Mouse (Mus musculus): ENCODE measurements around the gene Plxna4. TPM values are rescaled to one million over a fixed set of nuclear protein-coding genes. Genes with fewer than 3 reads are reported as not detected.
A peak's percentile ranks its signal among the peaks of the same experiment; 100 is the strongest.

Gene Plxna4
- polyA plus RNA-seq, 1 experiment from 2014 or later = 2.5 TPM

GRCm38 (mm10) chr6:32586821-32587135 is 1.2 kb downstream of the Plxna4 start:
- H3K27me3 ChIP-seq (replicated peaks; ENCODE audit: insufficient read depth, low read length) = peaks cover 15% of the 10 kb centered on the region
- DNase-seq (ENCODE audit: low spot score) = no peak
- peak overlapping the region; percentile 63 for H3K9ac ChIP-seq (replicated peaks; ENCODE audit: low read depth)
- H3K4me2 ChIP-seq (replicated peaks; ENCODE audit: low read depth, low read length) = peak overlapping the region; percentile 98
- peaks cover 3% of the 10 kb centered on the region; the same call in 1 of the 2 replicates for H3K4me1 ChIP-seq (ENCODE audit: insufficient read depth, low read depth, low read length)
- no peak overlapping the region for H3K27ac ChIP-seq (ENCODE audit: low read length)
- TF ChIP-seq CTCF (IDR thresholded peaks at IDR 0.05) = no peak
- no peak for TF ChIP-seq EP300 (IDR thresholded peaks at IDR 0.05)
- H3K4me3 ChIP-seq (ENCODE audit: low read depth, low read length) = peak overlapping the region; percentile 62
- H3K9me3 ChIP-seq (ENCODE audit: low read length) = no peaks in the 10 kb centered on the region
- ATAC-seq = no peak
- WGBS = 3% methylated on average over 13 of the region's 13 CpGs
- H3K36me3 ChIP-seq (ENCODE audit: insufficient read depth, low read length) = no peaks in the 10 kb centered on the region

GRCm38 (mm10) chr6:32586390-32586789 is 1.6 kb downstream of the Plxna4 start:
- no peak overlapping the region for H3K27ac ChIP-seq (ENCODE audit: low read length)
- peak overlapping the region; percentile 63; the same call in 1 of the 2 replicates for H3K9ac ChIP-seq (replicated peaks; ENCODE audit: low read depth)
- peak overlapping the region; percentile 98 for H3K4me2 ChIP-seq (replicated peaks; ENCODE audit: low read depth, low read length)
- peak; percentile 39 for TF ChIP-seq CTCF (IDR thresholded peaks at IDR 0.05)
- no peak for TF ChIP-seq EP300 (IDR thresholded peaks at IDR 0.05)
- 1% methylated on average over 13 of the region's 13 CpGs for WGBS
- peaks cover 3% of the 10 kb centered on the region; the same call in 1 of the 2 replicates for H3K4me1 ChIP-seq (ENCODE audit: insufficient read depth, low read depth, low read length)
- H3K9me3 ChIP-seq (ENCODE audit: low read length) = no peaks in the 10 kb centered on the region
- peak overlapping the region; percentile 62 for H3K4me3 ChIP-seq (ENCODE audit: low read depth, low read length)
- H3K27me3 ChIP-seq (replicated peaks; ENCODE audit: insufficient read depth, low read length) = peaks cover 15% of the 10 kb centered on the region
- DNase-seq (ENCODE audit: low spot score) (peak; percentile 31), ATAC-seq (no peak)
- no peaks in the 10 kb centered on the region for H3K36me3 ChIP-seq (ENCODE audit: insufficient read depth, low read length)

- no peaks in the 10 kb centered on the region for H3K36me3 ChIP-seq (ENCODE audit: insufficient read depth, low read length)
- peaks cover 15% of the 10 kb centered on the region for H3K27me3 ChIP-seq (replicated peaks; ENCODE audit: insufficient read depth, low read length)
- 46% methylated on average over 3 of the region's 3 CpGs for WGBS
- no peak overlapping the region for H3K27ac ChIP-seq (ENCODE audit: low read length)
- DNase-seq (ENCODE audit: low spot score) = no peak
- H3K4me2 ChIP-seq (replicated peaks; ENCODE audit: low read depth, low read length) = no peak overlapping the region
- no peak overlapping the region for H3K4me3 ChIP-seq (ENCODE audit: low read depth, low read length)
- TF ChIP-seq EP300 (IDR thresholded peaks at IDR 0.05) = no peak
- TF ChIP-seq CTCF (IDR thresholded peaks at IDR 0.05) = no peak
- peaks cover 3% of the 10 kb centered on the region; the same call in 1 of the 2 replicates for H3K4me1 ChIP-seq (ENCODE audit: insufficient read depth, low read depth, low read length)
- no peak for ATAC-seq
- H3K9me3 ChIP-seq (ENCODE audit: low read length) = no peaks in the 10 kb centered on the region
- no peak overlapping the region for H3K9ac ChIP-seq (replicated peaks; ENCODE audit: low read depth)
These were observed 2.8 kb downstream of the Plxna4 start for GRCm38 (mm10) chr6:32585211-32585610.

- H3K9ac ChIP-seq (replicated peaks; ENCODE audit: low read depth) = no peak overlapping the region
- H3K4me3 ChIP-seq (ENCODE audit: low read depth, low read length) = no peak overlapping the region
- WGBS = 49% methylated on average over 5 of the region's 5 CpGs
- H3K4me2 ChIP-seq (replicated peaks; ENCODE audit: low read depth, low read length) = no peak overlapping the region
- TF ChIP-seq EP300 (IDR thresholded peaks at IDR 0.05) = no peak
- peak; percentile 32; the same call in 1 of the 2 replicates for TF ChIP-seq CTCF (IDR thresholded peaks at IDR 0.05)
- H3K9me3 ChIP-seq (ENCODE audit: low read length) = no peaks in the 10 kb centered on the region
- DNase-seq (ENCODE audit: low spot score) (no peak), ATAC-seq (no peak)
- peaks cover 3% of the 10 kb centered on the region; the same call in 1 of the 2 replicates for H3K4me1 ChIP-seq (ENCODE audit: insufficient read depth, low read depth, low read length)
- H3K36me3 ChIP-seq (ENCODE audit: insufficient read depth, low read length) = no peaks in the 10 kb centered on the region
- no peak overlapping the region for H3K27ac ChIP-seq (ENCODE audit: low read length)
- H3K27me3 ChIP-seq (replicated peaks; ENCODE audit: insufficient read depth, low read length) = peaks cover 13% of the 10 kb centered on the region; the same call in 1 of the 2 replicates
These were observed 3.6 kb downstream of the Plxna4 start for GRCm38 (mm10) chr6:32584243-32584880.

- Histone ChIP-seq H3K4me1 (ENCODE audit: insufficient read depth, low read depth, low read length) (peaks cover 3% of the 10 kb centered on the region; the same call in 1 of the 2 replicates), H3K9me3 (ENCODE audit: low read length) (no peaks in the 10 kb centered on the region), H3K36me3 (ENCODE audit: insufficient read depth, low read length) (no peaks in the 10 kb centered on the region), H3K4me2 (replicated peaks; ENCODE audit: low read depth, low read length) (no peak overlapping the region), H3K27ac (ENCODE audit: low read length) (no peak overlapping the region), H3K4me3 (ENCODE audit: low read depth, low read length) (no peak overlapping the region), H3K27me3 (replicated peaks; ENCODE audit: insufficient read depth, low read length) (peaks cover 11% of the 10 kb centered on the region; the same call in 1 of the 2 replicates), H3K9ac (replicated peaks; ENCODE audit: low read depth) (no peak overlapping the region)
- ATAC-seq (no peak), DNase-seq (ENCODE audit: low spot score) (no peak)
- TF ChIP-seq EP300 (IDR thresholded peaks at IDR 0.05) (no peak), CTCF (IDR thresholded peaks at IDR 0.05) (peak; percentile 24; the same call in 1 of the 2 replicates)
- 19% methylated on average over 3 of the region's 3 CpGs for WGBS
These were observed 4.4 kb downstream of the Plxna4 start for GRCm38 (mm10) chr6:32583582-32583981.

GRCm38 (mm10) chr6:32571485-32571884 is 16.5 kb downstream of the Plxna4 start:
- H3K9ac ChIP-seq (replicated peaks; ENCODE audit: low read depth) = no peak overlapping the region
- DNase-seq (ENCODE audit: low spot score) (peak; percentile 29), ATAC-seq (no peak)
- no peaks in the 10 kb centered on the region for H3K36me3 ChIP-seq (ENCODE audit: insufficient read depth, low read length)
- no peak for TF ChIP-seq CTCF (IDR thresholded peaks at IDR 0.05)
- TF ChIP-seq EP300 (IDR thresholded peaks at IDR 0.05) = no peak
- H3K9me3 ChIP-seq (ENCODE audit: low read length) = no peaks in the 10 kb centered on the region
- no peak overlapping the region for H3K27ac ChIP-seq (ENCODE audit: low read length)
- peaks cover 5% of the 10 kb centered on the region; the same call in 1 of the 2 replicates for H3K4me1 ChIP-seq (ENCODE audit: insufficient read depth, low read depth, low read length)
- H3K4me2 ChIP-seq (replicated peaks; ENCODE audit: low read depth, low read length) = no peak overlapping the region
- no peak overlapping the region for H3K4me3 ChIP-seq (ENCODE audit: low read depth, low read length)
- H3K27me3 ChIP-seq (replicated peaks; ENCODE audit: insufficient read depth, low read length) = no peaks in the 10 kb centered on the region
- WGBS = 71% methylated on average over 5 of the region's 5 CpGs
